Mouse (Mus musculus): ENCODE data around the gene Trim28. TPM values are rescaled to one million over a fixed set of nuclear protein-coding genes. Genes with fewer than 3 reads are reported as not detected.

The Trim28 gene
- polyA plus RNA-seq, 1 experiment from 2014 or later = 245 TPM

- H3K36me3 ChIP-seq (ENCODE audit: insufficient read depth, low read length) = no peaks in the 10 kb centered on the region
- H3K4me1 ChIP-seq (ENCODE audit: insufficient read depth, low read length) = peaks cover 15% of the 10 kb centered on the region
- H3K27ac ChIP-seq (ENCODE audit: low read length) = peak within 1 kb of the TSS; percentile 96
- peak within 1 kb of the TSS; percentile 74 for H3K4me3 ChIP-seq (ENCODE audit: low read length)
- peak; percentile 98 for ATAC-seq (ENCODE audit: low FRiP score, low TSS enrichment)
- no peaks in the 10 kb centered on the region for H3K9me3 ChIP-seq (ENCODE audit: low read length)
- under 1% methylated on average over 49 of the region's 49 CpGs for WGBS
- H3K27me3 ChIP-seq (ENCODE audit: insufficient read depth, low read length) = no peaks in the 10 kb centered on the region
- H3K9ac ChIP-seq (replicated peaks; ENCODE audit: low read length) = peak within 1 kb of the TSS; percentile 83
- H3K4me2 ChIP-seq (replicated peaks; ENCODE audit: low read depth, low read length) = peak within 1 kb of the TSS; percentile 78
These were observed 21.1 kb upstream of the Trim28 start, which contains the start of gene Zfp446 for GRCm38 (mm10) chr7:12977682-12978389. TSS of gene Zfp446 (plus strand) at chr7:12977848.

- Histone ChIP-seq H3K4me1 (ENCODE audit: insufficient read depth, low read length) (peaks cover 15% of the 10 kb centered on the region), H3K27ac (ENCODE audit: low read length) (peak overlapping the region; percentile 90; the same call in 1 of the 2 replicates), H3K27me3 (ENCODE audit: insufficient read depth, low read length) (no peaks in the 10 kb centered on the region), H3K36me3 (ENCODE audit: insufficient read depth, low read length) (no peaks in the 10 kb centered on the region), H3K4me2 (replicated peaks; ENCODE audit: low read depth, low read length) (peak overlapping the region; percentile 78), H3K9me3 (ENCODE audit: low read length) (no peaks in the 10 kb centered on the region), H3K4me3 (ENCODE audit: low read length) (peak overlapping the region; percentile 74), H3K9ac (replicated peaks; ENCODE audit: low read length) (peak overlapping the region; percentile 78)
- 75% methylated on average over 18 of the region's 18 CpGs for WGBS
- no peak for ATAC-seq (ENCODE audit: low FRiP score, low TSS enrichment)
These were observed 19.8 kb upstream of the Trim28 start for GRCm38 (mm10) chr7:12978931-12979722.

DNA sequence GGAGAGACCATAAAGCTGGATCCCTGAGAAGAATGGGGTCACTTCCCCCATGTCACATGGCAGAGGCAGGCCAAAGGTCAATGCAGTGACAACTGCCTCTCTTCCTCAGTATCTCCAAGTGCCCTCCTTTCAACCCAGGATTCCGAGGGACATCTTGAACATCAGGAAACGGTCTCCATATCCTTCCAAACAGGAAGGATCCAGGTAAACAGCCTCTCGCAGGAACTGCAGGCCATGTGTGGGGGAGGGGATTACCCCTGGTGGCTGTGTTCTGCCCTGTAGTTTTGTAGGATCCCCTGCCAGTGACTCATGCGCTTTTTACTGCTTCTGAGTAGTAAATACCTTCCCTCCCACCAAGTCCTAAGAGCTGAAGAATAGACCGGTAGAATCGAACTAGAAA is 19.1 kb upstream of the Trim28 start:
- Histone ChIP-seq H3K9me3 (ENCODE audit: low read length) (no peaks in the 10 kb centered on the region), H3K9ac (replicated peaks; ENCODE audit: low read length) (no peak overlapping the region), H3K4me1 (ENCODE audit: insufficient read depth, low read length) (peaks cover 15% of the 10 kb centered on the region), H3K36me3 (ENCODE audit: insufficient read depth, low read length) (no peaks in the 10 kb centered on the region), H3K27me3 (ENCODE audit: insufficient read depth, low read length) (no peaks in the 10 kb centered on the region), H3K27ac (ENCODE audit: low read length) (no peak overlapping the region), H3K4me2 (replicated peaks; ENCODE audit: low read depth, low read length) (no peak overlapping the region), H3K4me3 (ENCODE audit: low read length) (no peak overlapping the region)
- 52% methylated on average over 6 of the region's 6 CpGs for WGBS
- ATAC-seq (ENCODE audit: low FRiP score, low TSS enrichment) = no peak

GRCm38 (mm10) chr7:12980291-12980690 is 18.6 kb upstream of the Trim28 start:
- H3K27ac ChIP-seq (ENCODE audit: low read length) = no peak overlapping the region
- no peak overlapping the region for H3K9ac ChIP-seq (replicated peaks; ENCODE audit: low read length)
- 77% methylated on average over 7 of the region's 7 CpGs for WGBS
- no peak for ATAC-seq (ENCODE audit: low FRiP score, low TSS enrichment)
- H3K4me1 ChIP-seq (ENCODE audit: insufficient read depth, low read length) = peaks cover 15% of the 10 kb centered on the region
- no peak overlapping the region for H3K4me2 ChIP-seq (replicated peaks; ENCODE audit: low read depth, low read length)
- no peaks in the 10 kb centered on the region for H3K9me3 ChIP-seq (ENCODE audit: low read length)
- no peaks in the 10 kb centered on the region for H3K36me3 ChIP-seq (ENCODE audit: insufficient read depth, low read length)
- H3K4me3 ChIP-seq (ENCODE audit: low read length) = no peak overlapping the region
- H3K27me3 ChIP-seq (ENCODE audit: insufficient read depth, low read length) = no peaks in the 10 kb centered on the region

GRCm38 (mm10) chr7:12985724-12986123 is 13.2 kb upstream of the Trim28 start:
- Histone ChIP-seq H3K4me3 (ENCODE audit: low read length) (no peak overlapping the region), H3K9ac (replicated peaks; ENCODE audit: low read length) (no peak overlapping the region), H3K4me2 (replicated peaks; ENCODE audit: low read depth, low read length) (no peak overlapping the region), H3K27me3 (ENCODE audit: insufficient read depth, low read length) (no peaks in the 10 kb centered on the region), H3K27ac (ENCODE audit: low read length) (no peak overlapping the region), H3K9me3 (ENCODE audit: low read length) (no peaks in the 10 kb centered on the region), H3K36me3 (ENCODE audit: insufficient read depth, low read length) (no peaks in the 10 kb centered on the region), H3K4me1 (ENCODE audit: insufficient read depth, low read length) (no peaks in the 10 kb centered on the region)
- WGBS = 83% methylated on average over 1 of the region's 1 CpGs
- ATAC-seq (ENCODE audit: low FRiP score, low TSS enrichment) = no peak

GRCm38 (mm10) chr7:12986906-12987305 is 12.0 kb upstream of the Trim28 start:
- no peak overlapping the region for H3K4me3 ChIP-seq (ENCODE audit: low read length)
- 90% methylated on average over 8 of the region's 8 CpGs for WGBS
- no peak overlapping the region for H3K9ac ChIP-seq (replicated peaks; ENCODE audit: low read length)
- H3K27ac ChIP-seq (ENCODE audit: low read length) = no peak overlapping the region
- no peaks in the 10 kb centered on the region for H3K4me1 ChIP-seq (ENCODE audit: insufficient read depth, low read length)
- no peaks in the 10 kb centered on the region for H3K27me3 ChIP-seq (ENCODE audit: insufficient read depth, low read length)
- no peak overlapping the region for H3K4me2 ChIP-seq (replicated peaks; ENCODE audit: low read depth, low read length)
- no peak for ATAC-seq (ENCODE audit: low FRiP score, low TSS enrichment)
- no peaks in the 10 kb centered on the region for H3K36me3 ChIP-seq (ENCODE audit: insufficient read depth, low read length)
- no peaks in the 10 kb centered on the region for H3K9me3 ChIP-seq (ENCODE audit: low read length)

- Histone ChIP-seq H3K9me3 (ENCODE audit: low read length) (no peaks in the 10 kb centered on the region), H3K4me1 (ENCODE audit: insufficient read depth, low read length) (no peaks in the 10 kb centered on the region), H3K9ac (replicated peaks; ENCODE audit: low read length) (no peak overlapping the region), H3K27ac (ENCODE audit: low read length) (no peak overlapping the region), H3K27me3 (ENCODE audit: insufficient read depth, low read length) (no peaks in the 10 kb centered on the region), H3K4me2 (replicated peaks; ENCODE audit: low read depth, low read length) (no peak overlapping the region), H3K4me3 (ENCODE audit: low read length) (no peak overlapping the region), H3K36me3 (ENCODE audit: insufficient read depth, low read length) (no peaks in the 10 kb centered on the region)
- no peak for ATAC-seq (ENCODE audit: low FRiP score, low TSS enrichment)
- WGBS = 75% methylated on average over 8 of the region's 8 CpGs
These were observed 11.3 kb upstream of the Trim28 start for GRCm38 (mm10) chr7:12987409-12988189.

GRCm38 (mm10) chr7:12992222-12992621 is 6.7 kb upstream of the Trim28 start:
- Histone ChIP-seq H3K4me2 (replicated peaks; ENCODE audit: low read depth, low read length) (no peak overlapping the region), H3K9me3 (ENCODE audit: low read length) (no peaks in the 10 kb centered on the region), H3K9ac (replicated peaks; ENCODE audit: low read length) (no peak overlapping the region), H3K4me3 (ENCODE audit: low read length) (no peak overlapping the region), H3K36me3 (ENCODE audit: insufficient read depth, low read length) (no peaks in the 10 kb centered on the region), H3K27me3 (ENCODE audit: insufficient read depth, low read length) (no peaks in the 10 kb centered on the region), H3K27ac (ENCODE audit: low read length) (no peak overlapping the region), H3K4me1 (ENCODE audit: insufficient read depth, low read length) (no peaks in the 10 kb centered on the region)
- 2% methylated on average over 3 of the region's 3 CpGs for WGBS
- ATAC-seq (ENCODE audit: low FRiP score, low TSS enrichment) = no peak

DNA sequence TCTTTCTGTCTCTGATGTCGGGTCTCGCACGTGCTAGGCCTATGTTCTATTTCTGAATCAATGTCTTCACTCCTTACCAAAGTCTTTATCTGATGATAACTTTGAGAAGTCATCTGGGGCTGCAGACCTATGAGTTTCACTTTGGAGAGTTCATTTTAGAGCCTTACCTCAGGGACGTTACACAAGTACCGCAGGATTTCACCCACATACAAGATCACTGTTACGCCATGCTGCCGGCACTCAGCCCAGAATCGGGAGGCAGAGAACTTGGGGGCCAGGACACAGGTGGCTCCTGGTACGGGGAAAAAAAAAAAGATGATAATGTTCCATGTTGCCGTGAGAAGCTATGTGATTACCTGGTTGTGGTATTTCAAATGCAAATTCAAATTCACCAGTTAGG is 5.8 kb upstream of the Trim28 start:
- Histone ChIP-seq H3K4me2 (replicated peaks; ENCODE audit: low read depth, low read length) (no peak overlapping the region), H3K36me3 (ENCODE audit: insufficient read depth, low read length) (no peaks in the 10 kb centered on the region), H3K4me1 (ENCODE audit: insufficient read depth, low read length) (no peaks in the 10 kb centered on the region), H3K9me3 (ENCODE audit: low read length) (no peaks in the 10 kb centered on the region), H3K27me3 (ENCODE audit: insufficient read depth, low read length) (no peaks in the 10 kb centered on the region), H3K9ac (replicated peaks; ENCODE audit: low read length) (no peak overlapping the region), H3K4me3 (ENCODE audit: low read length) (no peak overlapping the region), H3K27ac (ENCODE audit: low read length) (no peak overlapping the region)
- no peak for ATAC-seq (ENCODE audit: low FRiP score, low TSS enrichment)
- 87% methylated on average over 10 of the region's 10 CpGs for WGBS
